Mouse (Mus musculus) neural tube, embryonic 15.5 days (tissue): ENCODE data around the gene Bpifb4. TPM values are rescaled to one million over a fixed set of nuclear protein-coding genes. Genes with fewer than 3 reads are reported as not detected.

Source experiments
- ATAC-seq: fragments of 200-750 bp; cut with Nextera tagmentation; 2 replicates; pipeline ENCODE4 v1.8.0; 2017; ENCODE audit warnings: mild to moderate bottlenecking, moderate TSS enrichment, moderate library complexity; ENCODE audit not compliant: low FRiP score
- H3K27ac ChIP-seq: fragments of 300-500 bp; sonication (generic); replicated peaks from 2 replicates; pipeline ENCODE4 v1.5.1; 2015; ENCODE audit warnings: mild to moderate bottlenecking, inconsistent platforms
- H3K27me3 ChIP-seq: fragments of 300-500 bp; sonication (generic); replicated peaks from 2 replicates; pipeline ENCODE4 v1.6.1; 2015; ENCODE audit warnings: inconsistent platforms
- H3K36me3 ChIP-seq: fragments of 300-500 bp; sonication (generic); 2 replicates; pipeline ENCODE4 v1.6.1; 2015; ENCODE audit warnings: inconsistent platforms
- H3K4me1 ChIP-seq: fragments of 300-500 bp; sonication (generic); 2 replicates; pipeline ENCODE4 v1.6.1; 2015; ENCODE audit warnings: inconsistent platforms
- H3K4me2 ChIP-seq: fragments of 300-500 bp; sonication (generic); 2 replicates; pipeline ENCODE4 v1.6.1; 2015; ENCODE audit warnings: inconsistent platforms, mild to moderate bottlenecking, moderate library complexity
- H3K4me3 ChIP-seq: fragments of 300-500 bp; sonication (generic); replicated peaks from 2 replicates; pipeline ENCODE4 v1.5.1; 2015; ENCODE audit warnings: mild to moderate bottlenecking, inconsistent platforms
- H3K9ac ChIP-seq: fragments of 300-500 bp; sonication (generic); replicated peaks from 2 replicates; pipeline ENCODE4 v1.6.1; 2015; ENCODE audit warnings: mild to moderate bottlenecking, inconsistent platforms
- H3K9me3 ChIP-seq: fragments of 300-500 bp; sonication (generic); replicated peaks from 2 replicates; pipeline ENCODE4 v1.6.1; 2016; ENCODE audit warnings: inconsistent platforms
- WGBS: fragments of 180-500 bp; shearing (Covaris S2); methylation state at CpG from one replicate; pipeline ENCODE4 v1.1.7; 2015; ENCODE audit warnings: mixed read lengths; 5-methylcytosine and 5-hydroxymethylcytosine counted together
- polyA plus RNA-seq: library from polyadenylated mRNA; unstranded; fragments of >200 nt; fragmentation: Nextera tagmentation; extraction: Ambion mirVana; gene quantifications from 2 replicates; pipeline ENCODE4 v1.2.1, GENCODE M21; 2015

Gene Bpifb4
- not detected in 2 replicates for polyA plus RNA-seq

GRCm38 (mm10) chr2:153937843-153938242 lies at the start of gene Bpifb4:
Gene Bpifb4 (plus strand): TSS chr2:153938212.
- Histone ChIP-seq H3K4me2 (no peak within 1 kb of the TSS), H3K4me1 (no peaks in the 10 kb centered on the region), H3K4me3 (no peak within 1 kb of the TSS), H3K27ac (no peak within 1 kb of the TSS), H3K27me3 (no peaks in the 10 kb centered on the region), H3K9me3 (no peaks in the 10 kb centered on the region), H3K36me3 (no peaks in the 10 kb centered on the region), H3K9ac (no peak within 1 kb of the TSS)
- WGBS = 87% methylated on average over 5 of the region's 5 CpGs
- no peak for ATAC-seq

DNA sequence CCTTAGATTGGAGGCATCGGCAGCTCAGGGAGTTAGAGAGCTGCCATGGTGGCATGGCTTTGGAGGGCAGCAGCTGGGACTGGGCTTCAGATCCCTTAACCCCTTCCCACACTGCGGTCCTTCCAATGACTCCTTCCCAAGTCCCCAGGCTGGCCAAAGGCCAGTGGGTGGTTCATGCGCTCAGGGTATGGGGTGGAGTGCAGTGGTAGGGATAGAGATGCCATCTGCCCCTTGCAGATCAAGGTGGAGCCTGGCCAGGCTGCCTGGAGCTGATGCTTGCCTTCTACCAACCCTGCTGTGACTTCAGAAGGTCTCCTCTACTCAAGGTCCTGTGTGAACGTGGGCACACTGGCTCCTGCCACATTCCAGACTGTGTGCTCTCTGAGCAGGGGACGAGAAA lies 38.9 kb upstream of the Bpifb4 start:
- Histone ChIP-seq H3K27ac (no peak overlapping the region), H3K27me3 (no peaks in the 10 kb centered on the region), H3K4me3 (no peak overlapping the region), H3K9ac (no peak overlapping the region), H3K4me1 (no peaks in the 10 kb centered on the region), H3K4me2 (no peak overlapping the region), H3K9me3 (no peaks in the 10 kb centered on the region), H3K36me3 (no peaks in the 10 kb centered on the region)
- ATAC-seq = no peak
- WGBS = 87% methylated on average over 5 of the region's 5 CpGs

- Histone ChIP-seq H3K27ac (no peak within 1 kb of the TSS), H3K4me2 (no peak within 1 kb of the TSS), H3K9ac (no peak within 1 kb of the TSS), H3K36me3 (no peaks in the 10 kb centered on the region), H3K4me1 (no peaks in the 10 kb centered on the region), H3K27me3 (no peaks in the 10 kb centered on the region), H3K9me3 (no peaks in the 10 kb centered on the region), H3K4me3 (no peak within 1 kb of the TSS)
- WGBS = 63% methylated on average over 4 of the region's 4 CpGs
- no peak for ATAC-seq
Measured at GRCm38 (mm10) chr2:153900088-153900487, 37.9 kb upstream of the Bpifb4 start, which contains the start of gene Bpifb6. Gene Bpifb6 (plus strand): TSS chr2:153900388.

- Histone ChIP-seq H3K27ac (no peak overlapping the region), H3K36me3 (no peaks in the 10 kb centered on the region), H3K9me3 (no peaks in the 10 kb centered on the region), H3K4me1 (no peaks in the 10 kb centered on the region), H3K27me3 (no peaks in the 10 kb centered on the region), H3K4me2 (no peak overlapping the region), H3K9ac (no peak overlapping the region), H3K4me3 (no peak overlapping the region)
- 73% methylated on average over 6 of the region's 6 CpGs for WGBS
- no peak for ATAC-seq
Measured at GRCm38 (mm10) chr2:153902726-153903125, 35.3 kb upstream of the Bpifb4 start.

- WGBS = 88% methylated on average over 4 of the region's 4 CpGs
Measured at GRCm38 (mm10) chr2:153906626-153907025, 31.4 kb upstream of the Bpifb4 start.

GRCm38 (mm10) chr2:153914151-153914550 lies 23.9 kb upstream of the Bpifb4 start:
- Histone ChIP-seq H3K4me1 (0 out of 2 replicates have a peak, but pooled peaks cover 3% of the 10 kb centered on the region), H3K4me3 (no peak overlapping the region), H3K36me3 (no peaks in the 10 kb centered on the region), H3K27me3 (no peaks in the 10 kb centered on the region), H3K9ac (no peak overlapping the region), H3K27ac (no peak overlapping the region), H3K9me3 (no peaks in the 10 kb centered on the region), H3K4me2 (no peak overlapping the region)
- 69% methylated on average over 5 of the region's 5 CpGs for WGBS
- ATAC-seq = no peak

More at GRCm38 (mm10) chr2:153906626-153907025, 31.4 kb upstream of the Bpifb4 start:
- Histone ChIP-seq H3K4me1 (no peaks in the 10 kb centered on the region), H3K27me3 (no peaks in the 10 kb centered on the region), H3K4me2 (no peak overlapping the region), H3K27ac (no peak overlapping the region), H3K36me3 (no peaks in the 10 kb centered on the region), H3K9ac (no peak overlapping the region), H3K4me3 (no peak overlapping the region), H3K9me3 (no peaks in the 10 kb centered on the region)
- ATAC-seq = no peak

- H3K27ac ChIP-seq = no peak within 1 kb of the TSS
- H3K4me3 ChIP-seq = no peak within 1 kb of the TSS
- H3K9me3 ChIP-seq = no peaks in the 10 kb centered on the region
- no peak for ATAC-seq
- H3K4me1 ChIP-seq = 0 out of 2 replicates have a peak, but pooled peaks cover 2% of the 10 kb centered on the region
- H3K9ac ChIP-seq = no peak within 1 kb of the TSS
- H3K36me3 ChIP-seq = no peaks in the 10 kb centered on the region
- no peaks in the 10 kb centered on the region for H3K27me3 ChIP-seq
- H3K4me2 ChIP-seq = no peak within 1 kb of the TSS
- whole genome bisulfite sequencing = 77% methylated on average over 8 of the region's 8 CpGs
Measured at GRCm38 (mm10) chr2:153917930-153918329, 20.1 kb upstream of the Bpifb4 start, which contains the start of gene Bpifb3. Gene Bpifb3 (plus strand): TSS chr2:153918230.

- no peaks in the 10 kb centered on the region for H3K36me3 ChIP-seq
- no peak for ATAC-seq
- H3K27me3 ChIP-seq = no peaks in the 10 kb centered on the region
- H3K4me1 ChIP-seq = no peaks in the 10 kb centered on the region
- 92% methylated on average over 6 of the region's 6 CpGs for WGBS
- no peaks in the 10 kb centered on the region for H3K9me3 ChIP-seq
- H3K27ac ChIP-seq = no peak overlapping the region
- H3K9ac ChIP-seq = no peak overlapping the region
- H3K4me2 ChIP-seq = no peak overlapping the region
- no peak overlapping the region for H3K4me3 ChIP-seq
Measured at GRCm38 (mm10) chr2:153921246-153921645, 16.8 kb upstream of the Bpifb4 start.

DNA sequence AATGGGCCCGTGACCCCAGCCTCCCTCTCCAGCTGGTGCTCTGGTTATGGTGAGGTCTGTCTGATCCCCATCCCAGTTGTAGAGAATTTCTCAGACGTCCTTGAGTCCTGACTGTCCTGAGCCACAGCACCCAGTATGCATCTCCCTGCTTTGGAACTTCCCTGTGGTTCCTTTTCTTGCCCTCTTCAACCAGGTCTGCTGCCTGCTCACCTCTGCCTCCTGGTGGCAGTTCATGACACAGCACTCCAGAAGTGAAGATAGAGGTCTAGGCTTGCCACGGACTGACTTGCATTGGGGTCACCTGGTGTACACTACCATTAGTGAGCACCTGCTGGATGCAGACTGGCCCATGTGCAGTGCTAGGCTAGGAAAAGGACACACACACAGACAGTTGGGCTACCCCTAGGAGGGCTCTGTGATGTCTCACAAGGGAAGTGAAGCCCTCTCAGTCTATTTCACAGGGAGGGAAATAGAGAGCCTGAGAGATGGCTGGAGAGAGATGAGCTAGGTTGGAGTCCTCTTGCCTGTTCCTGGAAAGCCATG lies 8.1 kb upstream of the Bpifb4 start:
- no peak for ATAC-seq
- no peaks in the 10 kb centered on the region for H3K27me3 ChIP-seq
- H3K27ac ChIP-seq = no peak overlapping the region
- H3K4me3 ChIP-seq = no peak overlapping the region
- no peak overlapping the region for H3K9ac ChIP-seq
- WGBS = 46% methylated on average over 3 of the region's 3 CpGs
- H3K4me1 ChIP-seq = 0 out of 2 replicates have a peak, but pooled peaks cover 3% of the 10 kb centered on the region
- no peaks in the 10 kb centered on the region for H3K9me3 ChIP-seq
- H3K4me2 ChIP-seq = no peak overlapping the region
- H3K36me3 ChIP-seq = no peaks in the 10 kb centered on the region

DNA sequence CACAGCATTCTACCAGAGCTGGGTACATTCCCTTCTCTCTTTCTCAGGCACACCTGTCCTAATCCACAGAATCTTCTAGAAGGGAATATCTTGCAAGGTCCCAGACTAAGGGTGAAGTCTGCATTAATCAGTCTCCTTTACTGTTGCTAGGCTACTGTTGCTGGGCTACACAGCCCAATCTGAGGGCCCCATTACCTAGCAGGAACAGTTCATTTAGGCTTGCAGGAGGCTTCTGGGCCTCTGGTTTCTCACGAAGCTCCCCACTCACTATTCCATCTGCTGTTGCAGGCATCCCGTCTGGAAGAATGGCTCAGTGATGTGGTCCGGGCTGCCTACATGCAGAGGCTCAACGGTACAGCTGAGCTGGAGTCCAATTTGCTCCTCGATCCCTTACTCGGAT lies 6.9 kb upstream of the Bpifb4 start:
- H3K9me3 ChIP-seq = no peaks in the 10 kb centered on the region
- ATAC-seq = no peak
- H3K4me3 ChIP-seq = no peak overlapping the region
- H3K4me2 ChIP-seq = no peak overlapping the region
- no peaks in the 10 kb centered on the region for H3K27me3 ChIP-seq
- 58% methylated on average over 6 of the region's 6 CpGs for WGBS
- no peaks in the 10 kb centered on the region for H3K36me3 ChIP-seq
- H3K27ac ChIP-seq = no peak overlapping the region
- H3K9ac ChIP-seq = no peak overlapping the region
- 0 out of 2 replicates have a peak, but pooled peaks cover 3% of the 10 kb centered on the region for H3K4me1 ChIP-seq

DNA sequence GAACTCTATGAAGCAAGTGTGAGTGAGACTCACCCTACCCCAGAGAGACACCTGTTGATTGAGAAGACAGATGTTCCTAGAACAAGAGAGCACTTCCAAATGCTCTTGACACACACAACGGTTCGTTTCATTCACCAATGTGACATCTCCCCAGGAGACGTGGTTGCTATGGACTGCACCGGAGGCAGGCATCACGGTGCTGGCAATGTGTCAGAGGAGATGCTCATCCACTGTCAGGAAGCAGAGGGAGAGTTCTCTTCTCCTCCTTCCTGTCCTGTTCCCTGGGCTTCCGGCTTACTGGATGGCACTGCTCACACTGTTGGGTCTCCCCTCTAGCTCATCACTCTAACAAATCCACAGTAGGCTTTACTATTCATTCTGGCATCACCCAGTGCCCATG lies 4.7 kb upstream of the Bpifb4 start:
- ATAC-seq = no peak
- Histone ChIP-seq H3K9ac (no peak overlapping the region), H3K27me3 (no peaks in the 10 kb centered on the region), H3K4me1 (0 out of 2 replicates have a peak, but pooled peaks cover 3% of the 10 kb centered on the region), H3K4me3 (no peak overlapping the region), H3K4me2 (no peak overlapping the region), H3K27ac (no peak overlapping the region), H3K9me3 (no peaks in the 10 kb centered on the region), H3K36me3 (no peaks in the 10 kb centered on the region)
- WGBS = 57% methylated on average over 6 of the region's 6 CpGs

- no peak overlapping the region for H3K4me2 ChIP-seq
- no peaks in the 10 kb centered on the region for H3K36me3 ChIP-seq
- ATAC-seq = no peak
- H3K9ac ChIP-seq = no peak overlapping the region
- no peak overlapping the region for H3K4me3 ChIP-seq
- no peaks in the 10 kb centered on the region for H3K9me3 ChIP-seq
- no peaks in the 10 kb centered on the region for H3K27me3 ChIP-seq
- H3K4me1 ChIP-seq = 0 out of 2 replicates have a peak, but pooled peaks cover 3% of the 10 kb centered on the region
- WGBS = 90% methylated on average over 6 of the region's 6 CpGs
- H3K27ac ChIP-seq = no peak overlapping the region
Measured at GRCm38 (mm10) chr2:153935348-153935747, 2.7 kb upstream of the Bpifb4 start.
